Mouse (Mus musculus) liver, embryonic 14.5 days (tissue): ENCODE results near the gene CN725425.

Experiments used
- CTCF ChIP-seq: IDR thresholded peaks from 2 replicates; pipeline ENCODE4 v1.5.1; 2016; ENCODE audit warnings: antibody characterized with exemption, low read depth, control low read depth
- EP300 ChIP-seq: IDR thresholded peaks from 2 replicates; pipeline ENCODE4 v1.6.1; 2016; ENCODE audit warnings: antibody characterized with exemption, low read depth

GRCm38 (mm10) chr15:91203521-91203920, 4.2 kb downstream of the CN725425 start:
- TF ChIP-seq CTCF (no peak), EP300 (no peak)
